Mouse (Mus musculus) heart, postnatal 0 days (tissue): Measurements from ENCODE around the gene Hprt. TPM values are rescaled to one million over a fixed set of nuclear protein-coding genes. Genes with fewer than 3 reads are reported as not detected.
A peak's percentile ranks its signal among the peaks of the same experiment; 100 is the strongest.

Experiments
- ATAC-seq: fragments of 200-750 bp; cut with Nextera tagmentation; 2 replicates; pipeline ENCODE4 v1.8.0; 2017; ENCODE audit warnings: low read depth, moderate number of reproducible peaks, moderate library complexity; ENCODE audit not compliant: insufficient read depth
- DNase-seq: peaks from one replicate; pipeline ENCODE4 v3.0.0-alpha.2; 2016; ENCODE audit warnings: low spot score
- H3K27ac ChIP-seq: fragments of 300-500 bp; sonication (generic); 2 replicates; pipeline ENCODE4 v1.5.1; 2014; ENCODE audit warnings: low read depth, mild to moderate bottlenecking
- H3K27me3 ChIP-seq: fragments of 300-500 bp; sonication (generic); 2 replicates; pipeline ENCODE4 v1.6.1; 2014; ENCODE audit warnings: low read length, mixed read lengths; ENCODE audit not compliant: control insufficient read depth, insufficient read depth
- H3K36me3 ChIP-seq: fragments of 300-500 bp; sonication (generic); replicated peaks from 2 replicates; pipeline ENCODE4 v1.6.1; 2014; ENCODE audit warnings: low read length, mixed read lengths; ENCODE audit not compliant: control insufficient read depth, insufficient read depth
- H3K4me1 ChIP-seq: fragments of 300-500 bp; sonication (generic); 2 replicates; pipeline ENCODE4 v1.6.1; 2014; ENCODE audit warnings: antibody characterized with exemption; ENCODE audit not compliant: control insufficient read depth, insufficient read depth
- H3K4me2 ChIP-seq: fragments of 300-500 bp; sonication (generic); 2 replicates; pipeline ENCODE4 v1.6.1; 2014; ENCODE audit warnings: low read depth, mild to moderate bottlenecking, low read length, moderate library complexity
- H3K4me3 ChIP-seq: fragments of 300-500 bp; sonication (generic); 2 replicates; pipeline ENCODE4 v1.5.1; 2014; ENCODE audit warnings: low read depth, low read length
- H3K9ac ChIP-seq: fragments of 300-500 bp; sonication (generic); replicated peaks from 2 replicates; pipeline ENCODE4 v1.6.1; 2014; ENCODE audit warnings: low read depth, low read length, mixed read lengths
- H3K9me3 ChIP-seq: fragments of 300-500 bp; sonication (generic); replicated peaks from 2 replicates; pipeline ENCODE4 v1.6.1; 2016; ENCODE audit warnings: low read length; ENCODE audit not compliant: control insufficient read depth
- CTCF ChIP-seq: IDR thresholded peaks from 2 replicates; pipeline ENCODE4 v1.5.1; 2016; ENCODE audit warnings: antibody characterized with exemption, control low read depth, low read depth
- EP300 ChIP-seq: IDR thresholded peaks from 2 replicates; pipeline ENCODE4 v1.6.1; 2016; ENCODE audit warnings: antibody characterized with exemption, low read depth
- WGBS: fragments of 180-500 bp; shearing (Covaris S2); extraction: QIAGEN DNeasy Blood & Tissue Kit; methylation state at CpG from one replicate; pipeline ENCODE4 v1.1.7; 2014; 5-methylcytosine and 5-hydroxymethylcytosine counted together
- polyA plus RNA-seq: library from polyadenylated mRNA; unstranded; fragments of >200 nt; fragmentation: Nextera tagmentation; extraction: Ambion mirVana; gene quantifications from 2 replicates; pipeline ENCODE4 v1.2.1, GENCODE M21; 2015
- total RNA-seq: library from RNA; depleted of rRNA; stranded (reverse); fragments of >200 nt; gene quantifications from 2 replicates; pipeline ENCODE4 v1.2.3, GENCODE M21; 2014; ENCODE audit warnings: low replicate concordance

Hprt gene
- total and polyA plus RNA-seq, 2 experiments from 2014 or later = 69.0 to 218 TPM

DNA sequence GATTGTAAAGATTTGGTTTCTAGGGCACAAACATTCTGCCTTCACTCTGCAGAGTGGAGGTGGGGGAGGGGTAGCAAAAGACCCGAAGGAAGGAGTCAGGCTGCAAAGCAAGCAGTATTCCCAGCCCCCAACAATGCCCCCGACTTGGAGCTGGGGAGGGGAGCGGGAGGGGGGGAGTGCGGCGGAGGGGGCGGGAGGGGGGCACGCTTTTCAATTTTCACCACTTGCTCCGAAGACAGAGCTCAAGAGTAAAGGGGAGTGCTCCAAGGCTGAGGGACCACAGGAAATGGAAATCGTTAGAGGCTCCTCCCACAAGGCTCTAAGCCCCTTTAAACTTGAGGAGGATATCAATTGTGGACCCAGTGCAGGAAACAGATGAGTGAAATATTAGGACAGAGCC is 62.4 kb downstream of the Hprt start:
- ATAC-seq = no peak
- H3K27ac ChIP-seq = peak overlapping the region; percentile 51; the same call in 1 of the 2 replicates

DNA sequence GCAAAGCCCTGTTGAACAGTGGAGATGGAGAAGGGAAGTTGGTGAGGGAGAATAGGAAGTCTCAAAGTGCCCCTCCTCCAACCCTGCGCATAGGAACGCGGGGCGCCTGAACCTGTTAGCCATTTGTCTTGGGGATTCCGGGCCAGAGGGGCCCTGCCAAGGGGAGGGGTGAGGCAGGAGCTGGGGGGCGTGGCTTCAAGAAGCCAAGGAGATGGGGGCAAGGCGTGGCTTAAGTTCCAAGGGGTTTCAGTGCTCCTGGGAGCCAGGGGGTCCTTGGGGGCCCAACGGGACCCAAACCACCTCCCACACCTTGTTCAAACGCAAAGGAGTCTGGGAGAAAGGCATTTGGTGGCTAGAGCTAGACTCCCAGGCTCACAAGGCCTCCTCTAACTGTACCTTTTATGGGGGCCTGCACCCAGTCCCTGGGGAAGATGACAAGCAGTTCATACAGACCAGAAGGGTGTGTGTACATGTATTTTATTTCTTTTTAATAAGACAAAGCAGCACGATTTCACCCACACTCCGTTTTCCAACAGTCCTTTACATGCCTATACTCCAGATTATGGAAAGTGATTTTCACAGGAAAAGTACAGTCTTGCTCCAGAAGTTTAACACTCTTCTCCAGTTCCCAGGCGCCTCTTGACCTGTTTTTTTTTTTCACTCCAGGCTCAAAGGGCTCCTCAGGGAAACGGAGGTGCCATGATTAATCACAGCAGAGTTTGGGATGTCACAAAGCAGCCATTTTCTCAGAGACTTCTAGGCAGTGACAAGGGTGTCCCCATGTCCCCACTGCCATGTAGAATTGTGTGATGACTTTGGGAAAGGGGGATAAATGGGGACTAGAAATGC is 64.9 kb downstream of the Hprt start:
- no peak overlapping the region for H3K9ac ChIP-seq
- H3K27me3 ChIP-seq = no peaks in the 10 kb centered on the region
- peaks cover 8% of the 10 kb centered on the region for H3K36me3 ChIP-seq
- no peaks in the 10 kb centered on the region for H3K9me3 ChIP-seq
- WGBS = 11% methylated on average over 13 of the region's 13 CpGs
- H3K4me2 ChIP-seq = no peak overlapping the region; the same call in 1 of the 2 replicates
- DNase-seq (peak; percentile 79), ATAC-seq (peak; percentile 44)
- no peak overlapping the region for H3K4me3 ChIP-seq
- H3K4me1 ChIP-seq = 0 out of 2 replicates have a peak, but pooled peaks cover 2% of the 10 kb centered on the region
- TF ChIP-seq EP300 (peak; percentile 46), CTCF (no peak)
- peak overlapping the region; percentile 60 for H3K27ac ChIP-seq

More for the DNA sequence above, 62.4 kb downstream of the Hprt start:
- Histone ChIP-seq H3K4me2 (peak overlapping the region; percentile 53), H3K4me3 (peak overlapping the region; percentile 30), H3K36me3 (peaks cover 8% of the 10 kb centered on the region), H3K4me1 (peaks cover 18% of the 10 kb centered on the region; the same call in 1 of the 2 replicates), H3K9me3 (no peaks in the 10 kb centered on the region), H3K9ac (no peak overlapping the region), H3K27me3 (no peaks in the 10 kb centered on the region)
- TF ChIP-seq CTCF = no peak
- no peak for TF ChIP-seq EP300
- DNase-seq = no peak
- WGBS = 4% methylated on average over 8 of the region's 9 CpGs

DNA sequence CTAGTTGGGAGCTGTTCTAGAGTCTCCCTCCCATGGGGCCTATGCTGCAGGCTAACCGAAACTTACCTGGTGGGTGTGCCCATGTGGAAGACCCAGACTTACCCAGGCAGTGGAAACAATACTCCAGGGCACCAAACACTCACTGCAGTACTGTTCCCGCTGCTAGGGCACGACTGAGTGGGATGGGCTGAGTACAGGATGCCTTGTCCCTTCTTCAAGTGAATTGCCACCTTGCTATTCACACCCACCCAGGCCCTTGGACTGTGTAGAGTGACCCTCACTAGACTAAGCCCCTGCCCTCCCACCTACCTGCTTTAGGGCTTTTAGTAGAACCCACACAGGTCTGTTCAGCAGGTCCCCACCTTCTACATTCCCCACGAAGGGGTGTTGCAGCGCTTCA is 65.9 kb downstream of the Hprt start:
- no peaks in the 10 kb centered on the region for H3K9me3 ChIP-seq
- H3K4me1 ChIP-seq = 0 out of 2 replicates have a peak, but pooled peaks cover 2% of the 10 kb centered on the region
- H3K36me3 ChIP-seq = peaks cover 8% of the 10 kb centered on the region
- DNase-seq (no peak), ATAC-seq (no peak)
- no peaks in the 10 kb centered on the region for H3K27me3 ChIP-seq
- 16% methylated on average over 5 of the region's 5 CpGs for WGBS
- no peak for TF ChIP-seq CTCF
- TF ChIP-seq EP300 = no peak
- H3K4me3 ChIP-seq = peak overlapping the region; percentile 76
- peak overlapping the region; percentile 54 for H3K4me2 ChIP-seq
- peak overlapping the region; percentile 60 for H3K27ac ChIP-seq
- H3K9ac ChIP-seq = peak overlapping the region; percentile 34; the same call in 1 of the 2 replicates

DNA sequence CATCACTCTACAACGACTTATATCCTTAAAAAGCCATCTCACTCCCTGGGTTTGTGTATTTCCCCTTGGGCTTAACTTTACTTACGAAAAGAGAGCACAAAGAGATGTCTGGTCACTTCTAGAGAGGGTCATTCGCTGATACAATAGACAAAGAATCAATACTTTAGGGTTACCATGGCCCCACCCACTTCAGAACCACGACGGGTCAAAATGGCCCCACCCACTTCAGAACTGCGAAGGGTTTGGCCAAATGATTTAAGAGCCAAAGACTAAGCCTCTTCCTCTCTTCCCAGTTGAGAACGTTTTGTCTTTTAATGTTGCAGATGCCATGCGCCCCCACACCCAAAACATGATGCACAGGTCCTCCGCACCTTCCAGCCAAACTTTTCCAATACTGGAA is 67.8 kb downstream of the Hprt start:
- Histone ChIP-seq H3K27me3 (no peaks in the 10 kb centered on the region), H3K4me1 (0 out of 2 replicates have a peak, but pooled peaks cover 2% of the 10 kb centered on the region), H3K4me2 (peak overlapping the region; percentile 62), H3K4me3 (peak overlapping the region; percentile 76), H3K9ac (peak overlapping the region; percentile 90), H3K27ac (peak overlapping the region; percentile 99), H3K9me3 (no peaks in the 10 kb centered on the region), H3K36me3 (peaks cover 8% of the 10 kb centered on the region)
- ATAC-seq = no peak
- no peak for TF ChIP-seq CTCF
- TF ChIP-seq EP300 = no peak
- 8% methylated on average over 9 of the region's 9 CpGs for WGBS
- peak; percentile 52 for DNase-seq

DNA sequence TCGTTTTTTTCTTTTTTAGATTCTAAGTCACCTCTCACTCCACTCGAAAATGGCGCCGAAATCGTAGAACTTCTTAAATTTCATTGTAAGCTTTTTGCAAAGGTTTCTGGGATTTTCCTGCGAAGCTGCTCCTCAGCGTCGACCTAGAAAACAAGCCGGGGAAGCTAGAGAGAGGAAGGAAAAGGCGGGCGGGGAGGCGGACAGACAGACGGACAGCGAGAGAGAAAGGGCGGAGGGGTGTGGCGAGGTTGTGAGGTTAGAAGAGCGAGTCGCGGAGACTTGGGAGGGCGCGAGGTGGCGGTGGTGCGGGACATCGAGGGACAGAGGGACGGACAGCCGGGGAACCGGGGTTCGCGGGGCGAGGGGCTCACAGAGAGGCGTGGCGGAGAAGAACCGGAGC is 68.7 kb downstream of the Hprt start:
- 14% methylated on average over 19 of the region's 33 CpGs for WGBS
- H3K4me2 ChIP-seq = peak overlapping the region; percentile 62
- DNase-seq = no peak
- H3K4me1 ChIP-seq = 0 out of 2 replicates have a peak, but pooled peaks cover 2% of the 10 kb centered on the region
- H3K4me3 ChIP-seq = peak overlapping the region; percentile 76
- peaks cover 8% of the 10 kb centered on the region for H3K36me3 ChIP-seq
- TF ChIP-seq EP300 (no peak), CTCF (no peak)
- no peaks in the 10 kb centered on the region for H3K27me3 ChIP-seq
- 0 out of 2 replicates have a peak, but pooled peaks have one; percentile 1 for ATAC-seq
- H3K27ac ChIP-seq = peak overlapping the region; percentile 99
- peak overlapping the region; percentile 90 for H3K9ac ChIP-seq
- H3K9me3 ChIP-seq = no peaks in the 10 kb centered on the region
